Mouse (Mus musculus) cerebellum, adult 9-10 months (tissue): ENCODE results near the gene Pi4ka.

Experiments
- DNase-seq: peaks from one replicate; pipeline ENCODE4 v3.0.0; 2022

The Pi4ka gene

DNA sequence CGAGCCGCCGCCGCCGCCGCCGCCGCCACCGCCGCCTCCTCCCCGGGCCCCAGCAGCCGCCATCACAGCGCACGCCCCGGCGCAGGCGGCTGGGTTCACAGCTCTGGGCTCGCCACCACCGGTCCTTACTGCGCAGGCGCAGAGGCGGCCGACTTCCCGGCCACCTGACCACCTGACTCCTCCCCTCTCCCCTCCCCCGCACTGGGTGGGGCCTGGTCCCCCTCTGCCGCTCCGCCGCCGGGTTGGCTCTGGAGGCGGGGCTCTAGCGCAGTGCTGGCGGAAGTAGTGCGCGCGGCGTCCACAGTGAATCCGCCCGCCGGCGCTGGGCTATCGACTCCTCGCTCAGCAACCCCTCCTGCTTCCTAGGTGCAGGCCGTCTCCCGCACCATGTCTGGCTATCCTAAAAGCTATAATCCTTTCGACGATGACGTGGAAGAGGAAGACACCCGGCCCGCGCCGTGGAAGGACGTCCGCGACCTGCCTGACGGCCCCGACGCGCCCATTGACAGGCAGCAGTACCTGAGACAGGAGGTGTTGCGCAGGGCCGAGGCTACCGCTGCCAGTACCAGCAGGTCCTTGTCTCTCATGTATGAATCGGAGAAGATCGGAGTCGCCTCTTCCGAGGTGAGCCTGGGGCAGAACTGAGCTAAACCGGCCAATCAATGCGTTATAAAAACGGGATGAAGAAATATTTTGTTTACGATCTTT lies at the start of gene Pi4ka, which contains the start of gene Snap29:
Gene Pi4ka (minus strand): TSS at position 579 of the 708 bp plus-strand sequence.
Gene Snap29 (plus strand): TSS at position 251 of the 708 bp plus-strand sequence.
- peak; percentile 100 for DNase-seq

DNA sequence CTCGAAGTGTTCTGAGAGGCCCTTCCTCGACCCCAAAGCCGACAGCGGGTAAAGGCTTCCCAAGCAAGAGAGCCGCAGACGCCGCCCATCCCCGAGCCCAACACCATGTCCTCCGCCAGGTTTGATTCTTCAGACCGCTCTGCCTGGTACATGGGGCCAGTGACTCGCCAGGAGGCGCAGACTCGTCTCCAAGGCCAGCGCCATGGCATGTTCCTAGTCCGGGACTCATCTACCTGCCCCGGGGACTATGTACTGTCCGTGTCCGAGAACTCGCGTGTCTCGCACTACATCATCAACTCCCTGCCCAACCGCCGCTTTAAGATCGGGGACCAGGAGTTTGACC lies 46.2 kb upstream of the Pi4ka start:
- peak; percentile 63 for DNase-seq

DNA sequence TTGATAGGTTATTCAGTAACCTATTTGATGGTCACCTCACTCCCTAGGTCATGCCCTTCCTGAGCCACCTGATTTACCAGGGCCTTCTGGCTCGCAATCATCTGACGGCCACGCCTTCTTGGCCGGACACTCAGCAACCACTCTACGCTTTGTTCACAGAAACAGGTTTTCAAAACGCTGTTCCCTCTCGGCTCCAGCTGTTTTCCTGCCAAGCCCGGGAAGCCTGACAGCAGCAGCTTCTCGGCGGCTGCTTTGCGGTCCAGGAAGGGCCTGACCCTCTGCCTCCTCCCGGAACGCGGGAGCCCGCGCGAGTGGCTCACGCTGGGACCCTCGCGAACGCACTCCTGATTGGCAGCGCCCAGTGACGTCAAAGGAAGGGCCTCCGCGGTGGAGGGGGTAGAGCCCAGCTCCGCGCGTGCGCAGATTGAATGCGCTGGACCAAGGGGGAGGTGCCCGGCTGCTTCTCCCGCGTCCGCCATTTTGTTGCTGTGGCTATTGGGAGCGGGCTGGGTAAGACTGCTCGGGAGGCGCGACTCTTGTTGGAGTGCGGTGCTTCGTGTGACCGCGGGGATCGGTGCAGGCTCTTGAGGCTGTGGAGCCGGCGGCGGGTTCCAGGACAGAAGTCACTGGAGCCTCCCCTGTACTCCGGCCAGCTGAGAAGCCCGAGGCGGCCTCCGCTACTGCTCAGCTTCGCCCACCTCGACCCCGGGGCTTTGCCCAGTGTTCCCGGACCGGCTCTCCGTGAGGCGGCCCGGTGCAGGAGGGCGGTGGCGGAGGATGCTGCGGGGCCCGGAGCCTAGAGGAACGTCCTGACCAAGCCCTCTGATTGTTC lies 45.6 kb upstream of the Pi4ka start, which contains the start of gene Crkl:
Gene Crkl (plus strand): TSS at position 447 of the 832 bp plus-strand sequence.
- peak; percentile 99 for DNase-seq

DNA sequence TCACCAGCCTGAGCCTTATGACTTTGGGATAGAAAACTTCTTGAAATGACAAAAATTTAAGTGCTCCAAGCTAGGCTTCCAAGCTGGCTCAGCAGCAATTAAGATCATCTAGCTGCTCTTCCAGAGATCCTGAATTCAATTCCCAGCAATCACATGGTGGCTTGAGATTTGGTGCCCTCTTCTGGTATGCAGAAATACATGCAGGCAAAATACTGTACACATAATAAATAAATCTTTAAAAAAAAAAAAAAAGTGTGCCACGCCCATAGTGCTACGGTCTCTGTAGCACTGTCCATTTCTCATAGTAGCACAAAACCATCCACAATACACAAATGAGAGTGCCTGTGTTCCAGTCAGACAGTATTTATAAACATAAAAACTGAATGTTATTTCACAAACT lies 26.5 kb upstream of the Pi4ka start:
- no peak for DNase-seq

DNA sequence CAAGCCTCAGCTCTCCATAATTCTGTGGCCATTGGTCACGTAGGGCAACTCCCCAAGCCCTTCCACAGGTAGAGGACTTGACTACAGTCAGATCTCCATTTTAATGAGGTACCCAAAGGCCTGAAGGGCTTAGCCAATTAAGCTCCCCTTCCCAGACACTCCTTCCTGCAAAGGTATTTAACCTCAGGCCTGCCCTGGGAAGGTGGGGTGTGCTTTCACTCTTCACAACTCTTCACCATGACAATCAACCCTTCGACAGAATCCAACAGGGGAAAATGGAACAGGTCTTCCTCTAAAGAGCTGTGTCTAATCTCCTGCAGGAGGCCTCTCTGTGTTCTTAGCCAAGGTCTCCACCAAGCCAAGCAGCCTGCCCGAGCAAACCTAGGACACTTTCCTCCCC lies 16.9 kb upstream of the Pi4ka start:
- DNase-seq = no peak

DNA sequence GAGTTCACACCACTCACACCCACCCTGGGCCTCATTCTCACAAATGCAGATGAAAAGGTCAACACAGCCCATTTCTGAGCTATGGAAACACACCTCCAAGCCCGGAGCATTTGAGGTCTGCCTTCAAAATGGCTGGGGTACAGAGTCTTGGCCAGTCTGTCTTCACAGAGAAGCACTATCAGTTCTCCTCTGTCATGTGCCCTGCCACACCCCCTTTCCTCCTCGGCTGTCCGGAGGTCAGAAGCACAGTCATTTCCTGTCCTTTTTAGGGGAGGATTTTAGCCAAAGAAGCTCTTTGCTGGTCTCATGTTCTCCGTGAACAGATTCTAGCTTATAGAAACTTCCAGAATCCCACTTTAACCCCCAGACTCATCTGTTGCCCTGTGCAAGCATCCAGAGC lies 4.1 kb upstream of the Pi4ka start:
- no peak for DNase-seq

DNA sequence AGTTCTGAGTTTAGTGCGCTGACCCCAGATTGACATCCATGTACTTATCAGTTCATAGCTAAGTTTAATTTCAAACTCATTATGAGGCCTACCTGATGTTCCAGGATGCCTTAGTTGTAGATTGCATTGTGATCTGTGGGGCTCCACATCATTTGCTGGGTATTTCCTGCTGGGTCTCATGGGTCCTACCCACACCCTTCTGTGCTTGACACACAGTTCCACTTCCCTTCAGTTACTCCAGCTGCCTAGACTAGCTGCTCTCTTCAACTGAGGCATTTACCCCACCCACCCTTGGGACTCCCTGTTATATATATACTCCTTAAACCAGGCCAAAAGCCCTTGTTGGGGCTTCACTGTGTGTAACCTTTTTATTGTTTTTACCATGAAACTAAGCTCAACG lies 2.9 kb upstream of the Pi4ka start:
- DNase-seq = no peak

DNA sequence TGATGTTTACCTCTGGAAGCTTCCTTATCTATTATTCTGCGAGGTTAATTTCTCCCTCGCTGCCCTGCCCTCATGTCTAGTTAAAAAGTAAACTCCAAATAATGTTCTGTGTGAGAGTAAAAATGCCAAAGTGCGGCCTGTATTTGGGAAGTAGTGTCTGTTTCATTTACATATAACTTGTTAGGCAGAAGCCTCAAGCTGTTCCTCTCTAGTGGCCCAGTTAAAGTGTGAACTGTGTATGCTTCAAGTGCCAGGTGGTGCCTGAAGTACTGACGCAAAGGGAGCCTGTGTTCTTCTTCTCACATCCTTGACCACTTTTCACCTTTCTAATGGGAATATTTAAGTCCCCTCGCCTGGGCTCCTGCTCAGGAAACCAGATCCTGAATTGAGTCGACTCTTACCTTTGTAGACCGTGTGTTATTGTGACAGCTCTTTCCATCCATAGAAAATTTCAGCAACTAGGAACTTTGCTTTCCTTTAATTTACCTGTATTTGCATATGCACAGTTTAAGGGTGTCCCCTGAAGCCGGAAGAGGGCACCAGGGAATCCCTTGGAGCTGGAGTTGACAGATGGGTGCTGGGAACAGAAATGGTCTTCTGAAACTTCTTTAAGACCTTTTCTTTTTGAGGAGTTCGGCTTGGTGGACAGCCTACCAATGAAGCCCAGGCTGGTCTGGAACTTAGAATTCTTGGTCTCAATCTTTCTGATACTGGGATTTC lies 558 bp upstream of the Pi4ka start:
- peak; percentile 50 for DNase-seq

DNA sequence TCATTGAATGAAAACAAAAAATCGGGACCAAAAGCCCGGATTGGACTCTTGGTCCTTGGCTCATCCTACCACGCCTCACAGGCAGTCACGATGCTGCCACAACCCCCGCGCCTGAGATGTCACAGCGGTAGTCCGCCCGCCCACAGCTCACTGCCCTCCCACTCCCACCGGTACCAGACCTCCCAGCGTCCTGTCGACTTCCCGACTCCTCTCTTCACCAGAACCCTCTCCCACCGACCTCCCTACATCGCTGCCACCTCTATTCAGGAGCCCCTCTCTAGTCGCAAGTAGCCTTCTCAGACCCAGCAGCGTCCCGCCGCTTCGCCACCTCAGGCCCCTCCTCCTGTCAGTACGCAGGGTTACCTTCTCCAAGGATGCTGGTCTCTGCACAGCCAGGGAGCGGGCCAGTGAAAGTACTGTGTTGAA lies 830 bp downstream of the Pi4ka start:
- peak; percentile 82 for DNase-seq

DNA sequence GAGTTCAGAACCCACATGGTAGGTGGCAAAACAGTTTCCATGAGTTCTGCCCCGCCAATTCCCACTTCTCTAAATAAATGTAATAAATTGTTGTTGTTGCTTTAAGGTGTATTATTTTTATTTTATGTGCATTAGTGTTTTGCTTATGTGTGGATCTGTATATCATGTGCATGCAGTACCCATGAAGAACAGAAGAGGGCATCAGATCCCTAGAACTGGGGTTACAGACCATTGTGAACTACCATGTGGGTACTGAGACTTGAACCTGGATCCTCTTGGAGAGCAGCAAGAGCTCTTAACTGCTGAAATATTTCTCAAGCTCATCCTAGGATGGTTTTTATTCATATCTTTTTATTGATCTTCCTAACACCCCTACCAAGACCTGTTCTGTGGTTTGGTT lies 3.3 kb downstream of the Pi4ka start:
- DNase-seq = peak; percentile 59

DNA sequence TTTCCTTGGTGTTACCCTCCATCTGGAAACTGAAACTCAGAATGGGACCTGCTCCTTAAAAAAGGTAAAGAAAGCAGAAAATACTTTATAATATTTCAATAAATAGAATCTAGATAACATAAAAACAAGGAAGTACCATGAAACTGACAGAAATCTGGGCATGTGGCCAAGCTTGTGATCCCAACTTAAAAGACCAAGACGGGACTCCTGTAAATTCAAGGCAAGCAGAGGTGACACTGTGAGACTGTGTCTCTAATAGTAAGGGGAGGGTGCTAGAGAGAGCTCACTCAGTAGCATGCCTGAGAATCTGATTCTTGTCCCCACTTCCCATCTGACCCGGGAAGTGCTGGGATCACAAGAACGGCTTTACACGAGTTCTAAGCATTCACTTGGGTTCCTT lies 13.3 kb downstream of the Pi4ka start:
- no peak for DNase-seq

DNA sequence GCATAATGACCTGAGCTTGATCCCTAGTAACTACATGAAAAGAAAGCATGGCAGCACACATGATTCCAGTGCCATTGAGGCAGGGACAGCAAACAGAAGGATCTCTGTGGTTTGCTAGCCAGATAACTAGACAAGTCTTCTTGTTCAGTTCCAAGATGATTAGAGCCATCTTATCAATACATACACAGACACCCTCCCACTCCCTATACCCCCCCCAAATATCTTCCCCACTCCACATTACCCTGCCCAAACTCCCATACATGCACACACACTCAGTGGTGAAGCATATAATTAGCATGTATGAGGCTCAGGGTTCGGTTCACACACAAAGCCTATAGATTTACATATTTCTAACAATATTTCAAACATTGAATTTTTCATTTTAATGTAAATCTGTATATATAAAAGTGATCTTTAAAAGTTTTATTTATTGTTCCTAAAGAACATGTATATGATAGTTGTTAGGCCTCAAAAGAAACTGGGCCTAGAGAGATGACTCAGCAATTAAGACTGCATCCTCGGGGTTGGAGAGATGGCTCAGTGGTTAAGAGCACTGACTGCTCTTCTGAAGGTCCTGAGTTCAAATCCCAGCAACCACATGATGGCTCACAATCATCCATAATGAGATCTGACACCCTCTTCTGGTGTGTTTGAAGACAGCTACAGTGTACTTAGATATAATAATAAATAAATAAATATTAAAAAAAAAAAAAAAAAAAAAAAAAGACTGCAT lies 22.4 kb downstream of the Pi4ka start:
- no peak for DNase-seq

DNA sequence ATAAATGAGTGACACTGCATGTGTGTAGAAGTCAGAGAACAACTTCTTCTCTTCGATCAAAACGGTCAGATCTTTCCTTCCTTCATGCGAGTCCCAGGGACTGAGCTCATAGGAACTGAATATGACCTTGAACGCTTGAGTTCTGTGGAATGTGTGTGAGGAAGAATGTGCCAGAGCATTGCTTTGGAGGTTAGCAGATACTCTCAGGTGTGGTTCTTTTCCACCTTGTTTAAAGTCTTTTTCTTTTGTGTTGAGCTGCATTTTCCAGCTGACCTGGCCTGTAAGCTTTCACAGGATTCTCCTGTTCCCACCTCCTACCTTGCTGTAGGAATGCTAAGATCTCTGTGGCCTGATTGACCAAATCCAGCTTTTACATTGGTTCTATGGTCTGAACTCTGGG lies 23.8 kb downstream of the Pi4ka start:
- no peak for DNase-seq

DNA sequence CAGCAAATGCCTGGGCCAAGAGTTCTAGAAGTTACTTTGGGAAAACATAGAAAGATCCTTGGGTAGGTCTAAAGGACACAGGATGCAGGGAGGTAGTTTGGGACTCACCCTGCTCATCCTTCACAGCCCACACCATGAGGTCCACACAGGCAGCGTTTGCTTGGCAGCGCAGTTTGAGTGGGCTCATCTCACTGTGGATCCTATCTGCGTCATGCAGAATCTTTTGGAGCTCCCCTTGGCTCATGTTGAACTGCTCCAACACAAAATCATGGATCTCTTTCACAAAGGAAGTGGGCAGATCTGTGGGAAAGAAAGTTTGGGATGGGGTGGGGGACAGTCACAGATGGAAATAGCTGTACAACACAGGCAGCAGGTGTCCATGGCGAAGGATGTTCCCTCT lies 47.3 kb downstream of the Pi4ka start:
- no peak for DNase-seq

DNA sequence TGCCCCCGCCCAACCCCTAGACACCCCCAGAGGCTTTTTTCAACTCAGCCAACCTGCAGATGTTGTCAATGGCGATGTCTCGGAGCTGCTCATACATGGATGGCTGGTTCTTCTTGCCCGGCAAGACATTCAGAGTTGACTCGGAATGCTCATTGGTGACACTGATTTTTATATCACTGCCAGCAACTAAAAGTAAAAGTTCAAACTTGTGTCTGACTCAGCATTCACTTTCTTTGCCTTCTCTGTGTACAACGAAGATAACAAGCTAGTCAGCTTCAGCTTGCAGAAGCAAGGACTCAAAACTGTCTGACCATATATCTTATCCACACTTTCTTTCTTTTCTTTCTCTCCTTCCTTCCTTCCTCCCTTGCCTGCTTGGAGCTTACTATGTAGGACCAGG lies 50.1 kb downstream of the Pi4ka start:
- DNase-seq = no peak

DNA sequence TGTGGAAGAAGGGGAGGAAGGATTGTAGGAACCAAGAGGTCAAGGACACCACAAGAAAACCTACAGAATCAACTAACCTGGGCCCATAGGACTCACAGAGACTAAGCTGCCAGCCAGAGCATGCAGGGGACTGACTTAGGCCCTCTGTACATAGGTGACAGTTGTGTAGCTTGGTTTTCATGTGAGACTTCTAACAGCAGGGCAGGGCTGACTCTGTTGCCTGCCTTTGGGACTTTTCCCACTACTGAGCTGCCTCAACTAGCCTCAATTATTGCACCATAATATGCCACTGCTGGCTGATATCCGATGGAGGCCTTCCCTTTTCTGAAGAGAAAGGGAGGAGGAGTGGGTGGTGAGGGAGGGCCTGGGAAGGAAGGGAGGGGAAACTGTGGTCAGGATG lies 59.3 kb downstream of the Pi4ka start:
- no peak for DNase-seq

DNA sequence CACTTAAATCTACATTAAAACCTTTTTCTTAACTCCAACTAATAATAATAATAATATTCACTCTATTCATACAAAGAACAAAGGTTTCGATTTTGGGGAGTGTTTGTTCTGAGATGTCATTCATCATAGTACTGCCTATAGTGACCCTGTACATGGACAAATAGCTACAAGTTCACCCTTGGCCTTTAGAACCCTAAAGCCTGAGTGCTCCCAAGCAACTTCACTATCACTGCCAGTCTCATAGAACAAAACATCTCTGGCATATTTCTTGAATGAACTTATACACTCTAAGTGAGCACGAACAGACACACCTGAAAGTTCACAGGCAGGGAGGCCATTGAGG lies 60.3 kb downstream of the Pi4ka start:
- no peak for DNase-seq

DNA sequence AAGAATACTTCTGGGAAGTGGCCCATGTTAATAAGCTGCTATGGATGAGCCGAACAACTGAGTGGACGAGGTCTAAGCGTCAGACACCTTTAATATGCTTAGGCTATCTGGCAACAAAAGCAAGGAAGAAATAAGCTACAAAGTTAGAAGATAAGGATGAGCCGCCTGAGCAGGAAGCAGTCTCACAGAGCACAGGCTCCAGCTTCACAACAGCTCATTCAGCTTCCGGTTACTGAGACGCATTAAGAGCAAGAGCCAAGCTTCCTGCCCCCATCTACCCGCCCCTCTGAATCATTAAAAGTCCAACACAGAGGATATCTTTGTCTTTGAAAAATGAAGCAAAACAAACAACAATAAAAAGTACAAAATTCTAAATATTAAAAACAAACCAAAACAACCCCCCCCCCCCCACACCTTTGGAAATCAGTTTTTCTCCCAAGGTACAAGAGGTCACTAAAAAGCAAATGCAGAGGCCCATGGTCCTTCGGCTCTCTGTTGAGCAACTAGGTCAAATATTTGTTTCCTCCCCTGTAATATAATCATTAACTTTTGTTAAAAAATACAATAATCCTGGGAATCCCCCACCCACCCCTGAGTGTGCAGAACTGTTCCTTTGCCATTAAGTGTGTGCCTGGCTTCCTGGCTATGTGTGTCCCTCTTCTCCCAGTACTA lies 60.8 kb downstream of the Pi4ka start:
- no peak for DNase-seq

DNA sequence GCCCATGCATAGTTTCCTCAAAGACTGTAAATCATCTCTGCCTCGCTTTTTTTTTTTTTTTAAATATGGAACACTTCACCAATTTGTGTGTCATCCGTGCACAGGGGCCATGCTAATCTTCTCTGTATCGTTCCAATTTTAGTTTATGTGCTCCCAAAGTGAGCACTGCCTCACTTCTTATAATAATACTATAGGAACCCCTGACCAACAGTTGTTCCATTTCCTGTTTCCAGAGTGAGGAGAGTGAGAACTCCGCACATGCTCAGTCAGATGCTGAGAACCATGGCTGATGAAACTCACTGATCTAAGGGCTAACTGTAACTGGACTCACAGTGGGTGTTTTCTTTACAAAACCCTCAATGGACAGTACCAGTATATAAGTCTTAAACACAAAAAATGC lies 64.3 kb downstream of the Pi4ka start:
- no peak for DNase-seq

DNA sequence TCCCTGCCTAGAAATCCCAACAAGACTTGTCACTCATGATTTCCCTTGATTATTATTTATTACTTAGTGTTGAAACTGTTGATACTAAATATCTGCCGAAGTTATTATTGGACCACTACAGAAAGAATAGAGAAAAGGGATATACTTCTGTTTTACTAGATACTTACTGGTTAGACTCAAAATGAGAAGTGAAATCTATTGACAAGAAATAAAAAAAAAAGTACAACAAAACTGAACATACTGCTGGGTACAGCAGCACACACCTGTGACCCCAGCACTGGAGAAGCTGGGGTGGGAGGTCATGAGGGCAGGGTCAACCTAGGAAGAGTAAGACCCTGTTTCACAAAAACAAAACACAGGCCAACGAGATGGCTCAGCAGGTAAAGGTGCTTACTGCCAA lies 65.4 kb downstream of the Pi4ka start:
- DNase-seq = no peak

DNA sequence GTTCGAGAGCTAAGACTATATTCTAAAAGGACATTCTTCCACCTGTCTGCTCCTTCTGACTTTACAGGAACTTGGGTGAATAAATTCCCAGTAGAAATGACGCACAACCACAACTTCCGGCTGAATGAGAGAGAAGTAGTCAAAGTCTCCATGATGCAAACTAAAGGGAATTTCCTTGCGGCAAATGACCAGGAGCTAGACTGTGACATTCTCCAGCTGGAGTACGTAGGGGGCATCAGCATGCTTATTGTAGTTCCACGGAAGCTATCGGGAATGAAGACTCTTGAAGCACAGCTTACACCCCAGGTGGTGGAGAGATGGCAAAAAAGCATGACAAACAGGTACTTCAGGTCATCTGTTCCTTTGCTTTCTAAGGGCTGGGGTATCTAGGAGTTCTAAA lies 66.4 kb downstream of the Pi4ka start:
- no peak for DNase-seq

DNA sequence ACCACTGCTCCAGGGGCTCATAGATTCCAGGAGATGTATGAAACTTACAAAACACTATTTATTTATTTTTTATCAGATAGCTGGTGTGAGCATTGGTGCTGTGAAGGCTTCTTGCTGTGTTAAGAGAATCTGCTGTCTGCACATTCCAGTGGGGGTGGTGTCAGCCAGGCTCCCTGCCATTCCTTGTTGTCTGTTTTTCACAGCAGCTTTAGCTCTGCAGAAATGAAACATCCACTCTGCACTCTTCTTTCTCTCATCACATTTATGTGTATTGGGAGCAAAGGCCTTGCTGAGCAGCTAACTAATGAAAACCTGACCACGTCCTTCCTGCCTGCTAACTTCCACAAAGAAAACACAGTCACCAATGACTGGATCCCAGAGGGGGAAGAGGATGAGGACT lies 70.0 kb downstream of the Pi4ka start:
- DNase-seq = no peak

DNA sequence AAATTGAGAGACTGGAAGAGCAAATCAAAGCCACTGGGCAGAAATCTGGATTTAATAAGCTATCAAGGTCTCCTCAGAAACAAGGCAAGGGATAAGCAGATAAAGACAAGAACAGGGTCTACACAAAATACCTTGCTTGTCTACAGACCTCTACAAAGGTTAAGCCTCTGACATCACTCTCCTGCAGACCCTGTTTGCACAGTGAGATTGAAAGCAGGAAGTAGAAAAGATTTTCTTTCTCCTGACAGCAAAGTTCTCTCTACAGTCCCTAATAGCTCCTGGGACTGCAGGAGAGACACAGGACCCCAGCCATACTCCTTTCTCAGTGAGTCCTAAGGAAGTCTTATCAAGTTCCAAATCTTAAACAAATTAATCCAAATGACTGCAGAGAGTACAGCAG lies 71.5 kb downstream of the Pi4ka start:
- no peak for DNase-seq
